Mouse (Mus musculus): ENCODE data around the gene Tex16. TPM values are rescaled to one million over a fixed set of nuclear protein-coding genes. Genes with fewer than 3 reads are reported as not detected.

Tex16 gene
- 0.45 and 0.54 TPM in 2 replicates for polyA plus RNA-seq (2014; fragmentation: Nextera tagmentation; extraction: Ambion mirVana)

- no peaks in the 10 kb centered on the region for H3K4me1 ChIP-seq (ENCODE audit: control insufficient read depth, insufficient read depth, low read length)
- H3K27ac ChIP-seq (replicated peaks; ENCODE audit: low read depth, low read length) = no peak within 1 kb of the TSS
- H3K9ac ChIP-seq (ENCODE audit: low read length) = no peak within 1 kb of the TSS
- no peak for ATAC-seq (ENCODE audit: insufficient number of reproducible peaks, low FRiP score, low TSS enrichment, low read depth)
- no peaks in the 10 kb centered on the region for H3K27me3 ChIP-seq (ENCODE audit: control insufficient read depth, insufficient read depth, low read length)
- no peaks in the 10 kb centered on the region for H3K36me3 ChIP-seq (ENCODE audit: control insufficient read depth, insufficient read depth, low read length)
- H3K9me3 ChIP-seq (ENCODE audit: control insufficient read depth, low read length) = no peaks in the 10 kb centered on the region
- H3K4me2 ChIP-seq (ENCODE audit: low read depth, severe bottlenecking) = no peak within 1 kb of the TSS
- H3K4me3 ChIP-seq (ENCODE audit: low read depth, low read length) = no peak within 1 kb of the TSS
- no peak for DNase-seq (ENCODE audit: low spot score)
Measured at GRCm38 (mm10) chrX:112010707-112011106, at the start of gene Tex16. Gene Tex16 (plus strand): TSS chrX:112011007.

GRCm38 (mm10) chrX:111999661-112000060, 11.1 kb upstream of the Tex16 start:
- H3K4me1 ChIP-seq (ENCODE audit: control insufficient read depth, insufficient read depth, low read length) = no peaks in the 10 kb centered on the region
- H3K27me3 ChIP-seq (ENCODE audit: control insufficient read depth, insufficient read depth, low read length) = no peaks in the 10 kb centered on the region
- H3K36me3 ChIP-seq (ENCODE audit: control insufficient read depth, insufficient read depth, low read length) = no peaks in the 10 kb centered on the region
- H3K4me2 ChIP-seq (ENCODE audit: low read depth, severe bottlenecking) = no peak overlapping the region
- ATAC-seq (ENCODE audit: insufficient number of reproducible peaks, low FRiP score, low TSS enrichment, low read depth) (no peak), DNase-seq (ENCODE audit: low spot score) (no peak)
- H3K9ac ChIP-seq (ENCODE audit: low read length) = no peak overlapping the region
- no peak overlapping the region for H3K27ac ChIP-seq (replicated peaks; ENCODE audit: low read depth, low read length)
- H3K4me3 ChIP-seq (ENCODE audit: low read depth, low read length) = no peak overlapping the region
- WGBS = 36% methylated on average over 1 of the region's 1 CpGs
- no peaks in the 10 kb centered on the region for H3K9me3 ChIP-seq (ENCODE audit: control insufficient read depth, low read length)

Other genes starting within 250 kb of the Tex16 start
- 0.38 and 0.39 TPM in 2 replicates for gene Gm45194, start 119.6 kb upstream of the Tex16 start, polyA plus RNA-seq (2014; fragmentation: Nextera tagmentation; extraction: Ambion mirVana)
- not detected in 2 replicates for gene 4933403O08Rik, start 228.0 kb downstream of the Tex16 start, polyA plus RNA-seq (2014; fragmentation: Nextera tagmentation; extraction: Ambion mirVana)

Data from limb, embryonic 11.5 days (tissue).